Mouse (Mus musculus) adrenal gland, postnatal 14 days (tissue): ENCODE measurements around the gene Btg1. TPM values are rescaled to one million over a fixed set of nuclear protein-coding genes. Genes with fewer than 3 reads are reported as not detected.
A peak's percentile ranks its signal among the peaks of the same experiment; 100 is the strongest.

Source experiments
- DNase-seq: peaks from one replicate; pipeline ENCODE4 v3.0.0; 2021; ENCODE audit warnings: mixed read lengths
- total RNA-seq: library from RNA; stranded (reverse); gene quantifications from 2 replicates; pipeline ENCODE4 v1.2.3, GENCODE M21; 2021

The Btg1 gene
- total RNA-seq, 1 experiment from 2014 or later: 150 TPM

GRCm38 (mm10) chr10:96631066-96631711, 14.4 kb downstream of the Btg1 start:
- no peak for DNase-seq

- no peak for DNase-seq
Observed at GRCm38 (mm10) chr10:96632271-96633144, 15.7 kb downstream of the Btg1 start.

GRCm38 (mm10) chr10:96633145-96633516, 16.3 kb downstream of the Btg1 start:
- DNase-seq: no peak

GRCm38 (mm10) chr10:96635472-96635871, 18.7 kb downstream of the Btg1 start:
- no peak for DNase-seq

GRCm38 (mm10) chr10:96638477-96638876, 21.7 kb downstream of the Btg1 start:
- DNase-seq: no peak

GRCm38 (mm10) chr10:96642014-96642413, 25.2 kb downstream of the Btg1 start:
- DNase-seq: no peak

- DNase-seq: no peak
Observed at GRCm38 (mm10) chr10:96642751-96643150, 25.9 kb downstream of the Btg1 start.

- no peak for DNase-seq
Observed at GRCm38 (mm10) chr10:96645183-96645582, 28.4 kb downstream of the Btg1 start.

GRCm38 (mm10) chr10:96646024-96646866, 29.4 kb downstream of the Btg1 start:
- DNase-seq: peak; percentile 48

GRCm38 (mm10) chr10:96646867-96647462, 30.2 kb downstream of the Btg1 start:
- no peak for DNase-seq

GRCm38 (mm10) chr10:96648161-96648561, 31.4 kb downstream of the Btg1 start:
- no peak for DNase-seq

GRCm38 (mm10) chr10:96649524-96649923, 32.7 kb downstream of the Btg1 start:
- no peak for DNase-seq

GRCm38 (mm10) chr10:96652372-96652771, 35.6 kb downstream of the Btg1 start:
- no peak for DNase-seq

- no peak for DNase-seq
Observed at GRCm38 (mm10) chr10:96653030-96653429, 36.2 kb downstream of the Btg1 start.

- DNase-seq: no peak
Observed at GRCm38 (mm10) chr10:96654079-96654478, 37.3 kb downstream of the Btg1 start.

- DNase-seq: no peak
Observed at GRCm38 (mm10) chr10:96654576-96654975, 37.8 kb downstream of the Btg1 start.

- no peak for DNase-seq
Observed at GRCm38 (mm10) chr10:96655066-96655465, 38.3 kb downstream of the Btg1 start.

GRCm38 (mm10) chr10:96656176-96656575, 39.4 kb downstream of the Btg1 start:
- no peak for DNase-seq

GRCm38 (mm10) chr10:96658906-96659305, 42.1 kb downstream of the Btg1 start:
- no peak for DNase-seq

GRCm38 (mm10) chr10:96660280-96660985, 43.6 kb downstream of the Btg1 start:
- no peak for DNase-seq

GRCm38 (mm10) chr10:96662976-96663375, 46.2 kb downstream of the Btg1 start:
- DNase-seq: no peak
